Mouse (Mus musculus): Measurements from ENCODE around the gene Tmem156.

The Tmem156 gene

GRCm38 (mm10) chr5:65045642-65046370 is 46.1 kb downstream of the Tmem156 start:
- DNase-seq: no peak

- no peak for DNase-seq
Observed at GRCm38 (mm10) chr5:65043407-65043895, 48.5 kb downstream of the Tmem156 start.

GRCm38 (mm10) chr5:65040463-65040862 is 51.5 kb downstream of the Tmem156 start:
- no peak for DNase-seq

GRCm38 (mm10) chr5:65038811-65039571 is 52.9 kb downstream of the Tmem156 start:
- DNase-seq: no peak

GRCm38 (mm10) chr5:65038305-65038704 is 53.6 kb downstream of the Tmem156 start:
- DNase-seq: no peak

GRCm38 (mm10) chr5:65036597-65036996 is 55.3 kb downstream of the Tmem156 start:
- no peak for DNase-seq

- no peak for DNase-seq
Observed at GRCm38 (mm10) chr5:65028019-65028418, 63.9 kb downstream of the Tmem156 start.

- DNase-seq: no peak
Observed at GRCm38 (mm10) chr5:65026776-65027175, 65.2 kb downstream of the Tmem156 start.

GRCm38 (mm10) chr5:65025916-65026315 is 66.0 kb downstream of the Tmem156 start:
- no peak for DNase-seq

- no peak for DNase-seq
Observed at GRCm38 (mm10) chr5:65024641-65025040, 67.3 kb downstream of the Tmem156 start.

- peak; percentile 23 for DNase-seq
Observed at GRCm38 (mm10) chr5:65022006-65022405, 69.9 kb downstream of the Tmem156 start.

GRCm38 (mm10) chr5:65019823-65020222 is 72.1 kb downstream of the Tmem156 start:
- DNase-seq: no peak

GRCm38 (mm10) chr5:65019109-65019508 is 72.8 kb downstream of the Tmem156 start:
- DNase-seq: no peak

- no peak for DNase-seq
Observed at GRCm38 (mm10) chr5:65015508-65015907, 76.4 kb downstream of the Tmem156 start.

GRCm38 (mm10) chr5:65011901-65012573 is 79.9 kb downstream of the Tmem156 start:
- no peak for DNase-seq

GRCm38 (mm10) chr5:65006011-65006491 is 85.9 kb downstream of the Tmem156 start:
- DNase-seq: no peak

GRCm38 (mm10) chr5:65005251-65005650 is 86.7 kb downstream of the Tmem156 start:
- no peak for DNase-seq

Measured in right cerebral cortex, postnatal 25 days (tissue).